8 mouse cellular contexts compared by ENCODE assay signal in the genomic region with DNA sequence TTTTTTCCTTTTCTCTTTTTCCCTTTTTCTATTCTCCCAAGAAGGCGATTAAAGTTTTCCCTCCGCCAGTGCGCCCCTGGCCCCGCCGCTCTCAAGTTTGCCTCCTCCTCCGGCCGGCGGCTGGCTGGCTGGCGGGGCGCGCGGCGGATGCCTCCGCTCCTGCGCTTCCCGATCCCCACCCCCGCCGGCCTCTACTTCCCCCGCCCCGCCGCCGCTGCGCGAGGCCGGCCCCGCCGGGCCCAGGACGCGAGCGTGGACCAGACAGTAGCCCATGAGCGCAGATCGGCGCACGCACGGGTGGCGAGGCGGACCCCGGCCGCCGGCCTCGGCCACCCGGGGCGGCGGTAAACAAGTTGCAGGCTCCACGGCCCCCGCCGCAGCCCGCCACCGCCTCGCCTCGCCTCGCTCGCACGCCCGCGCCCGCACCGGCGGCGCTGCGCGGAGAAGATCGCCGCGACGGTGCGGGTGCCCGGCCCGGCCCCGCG. TPM values are rescaled to one million over a fixed set of nuclear protein-coding genes. Genes with fewer than 3 reads are reported as not detected.
DNase-seq lines count a peak whose midpoint lies in the region; ATAC-seq lines count a peak whose summit lies in the region.

No protein-coding gene starts in this region.

- H3K27me3 ChIP-seq in hindbrain, embryonic 14.5 days (ENCODE audit: control insufficient read depth, insufficient read depth, low read length): no peaks in the 10 kb centered on the region
- H3K27me3 ChIP-seq in megakaryocyte, embryonic 14.5 days (replicated peaks): no peaks in the 10 kb centered on the region

- under 1% methylated on average over 70 of the region's 71 CpGs for WGBS in hindbrain, embryonic 14.5 days

- no peaks in the 10 kb centered on the region for H3K36me3 ChIP-seq in hindbrain, embryonic 14.5 days (replicated peaks; ENCODE audit: control insufficient read depth, insufficient read depth)
- peaks cover 1% of the 10 kb centered on the region for H3K36me3 ChIP-seq in megakaryocyte, embryonic 14.5 days (replicated peaks; ENCODE audit: low read length)

- no peaks in the 10 kb centered on the region for H3K9me3 ChIP-seq in hindbrain, embryonic 14.5 days (ENCODE audit: control insufficient read depth, low read length)
- no peaks in the 10 kb centered on the region for H3K9me3 ChIP-seq in megakaryocyte, embryonic 14.5 days

- peak overlapping the region; percentile 88 for H3K4me3 ChIP-seq in hindbrain, embryonic 14.5 days (replicated peaks; ENCODE audit: low read length)
- peak overlapping the region; percentile 97 for H3K4me3 ChIP-seq in megakaryocyte, embryonic 14.5 days (replicated peaks)

- peaks cover 19% of the 10 kb centered on the region for H3K4me1 ChIP-seq in hindbrain, embryonic 14.5 days (replicated peaks; ENCODE audit: control insufficient read depth, insufficient read depth, low read length)
- peaks cover 14% of the 10 kb centered on the region for H3K4me1 ChIP-seq in megakaryocyte, embryonic 14.5 days

- peak overlapping the region; percentile 96 for H3K27ac ChIP-seq in hindbrain, embryonic 14.5 days

- DNase-seq in Muller cell, postnatal 12 days (ENCODE audit: inconsistent ontology term): peak; percentile 86
- peak; percentile 30 for DNase-seq in cerebellum, adult 9-11 months
- peak; percentile 42 to 47 for DNase-seq in frontal cortex, postnatal 36 days (ENCODE audit: low spot score in 2 of 2)
- peak; percentile 56 for DNase-seq in hindbrain, embryonic 14.5 days (ENCODE audit: low spot score)
- peak; percentile 22 to 43 for DNase-seq in left cerebral cortex, postnatal 14 days (ENCODE audit: low spot score in 2 of 2)
- DNase-seq in right cerebral cortex, postnatal 4 days: peak; percentile 61
- peak; percentile 76 for DNase-seq in yolk sac, embryonic 10.5 days (ENCODE audit: low spot score)

- ATAC-seq in hindbrain, embryonic 14.5 days (ENCODE audit: low FRiP score): peak; percentile 56

- peak overlapping the region; percentile 99 for H3K4me2 ChIP-seq in hindbrain, embryonic 14.5 days (replicated peaks)

- intact Hi-C loops in left cerebral cortex, postnatal 14 days (cut with DNase I): loop anchor here (2.0 to 10.0 kb wide), 6 partner anchors 118 to 623 kb away; a partner anchor contains a TSS

- peak overlapping the region; percentile 83 for H3K9ac ChIP-seq in hindbrain, embryonic 14.5 days

RNA-seq across cellular contexts. Expression of a gene that starts 1.8 kb away (rescaled TPM):
- polyA plus RNA-seq in hindbrain, embryonic 14.5 days (2014; fragmentation: Nextera tagmentation; extraction: Ambion mirVana): 25.8 and 27.3 TPM in 2 replicates
- 10 to 100 TPM; 29.0 to 31.9 TPM for total RNA-seq in left cerebral cortex, postnatal 14 days (2021)
- 3.8 and 8.2 TPM in 2 replicates for polyA plus RNA-seq in megakaryocyte, embryonic 14.5 days (2012; ENCODE audit: insufficient read depth, low replicate concordance)

Comparison
In these comparisons a context has a peak if more than half of its experiments do, and no peak if none do; other contexts are left out.
1. Peak in every context shown above with its lines: DNase-seq, ATAC-seq, H3K4me3 ChIP-seq and H3K27ac ChIP-seq.
2. DNase-seq: peak in every context shown above with its lines; median percentile 86 in Muller cell, postnatal 12 days; 76 in yolk sac, embryonic 10.5 days; 61 in right cerebral cortex, postnatal 4 days; 56 in hindbrain, embryonic 14.5 days; 44 in frontal cortex, postnatal 36 days; 32 in left cerebral cortex, postnatal 14 days; 30 in cerebellum, adult 9-11 months.